Mouse (Mus musculus) frontal cortex, postnatal 25 days (tissue): Measurements from ENCODE around the gene Myrf.

Source experiments
- DNase-seq, 2 experiments: peaks; one replicate each; pipeline ENCODE4 v3.0.0; 2022; ENCODE audit warnings: low spot score in 2 of 2

Myrf gene

GRCm38 (mm10) chr19:10248128-10248527, 7.6 kb upstream of the Myrf start:
- no peak for DNase-seq

- DNase-seq: no peak
Measured at GRCm38 (mm10) chr19:10247165-10247564, 6.6 kb upstream of the Myrf start.

DNA sequence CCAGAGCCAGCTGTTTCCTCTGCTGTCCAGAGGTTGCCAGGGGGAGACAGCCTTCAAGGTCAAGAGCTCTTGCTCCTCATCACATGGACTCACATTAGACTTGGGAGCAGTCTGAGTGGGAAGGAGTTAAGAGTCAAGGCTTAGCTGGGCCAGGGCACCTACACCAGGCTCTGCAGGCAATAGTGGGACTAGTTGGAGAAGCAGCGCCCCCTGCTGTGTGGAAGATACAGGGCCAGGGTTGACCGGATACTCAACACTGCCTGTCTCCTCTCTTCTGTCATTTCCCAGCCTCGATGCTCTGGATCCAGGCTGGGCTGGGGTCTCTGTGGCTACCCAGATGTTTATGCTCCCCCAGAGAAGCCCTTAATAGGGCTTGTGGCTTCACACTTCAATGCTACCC, 3.6 kb upstream of the Myrf start:
- DNase-seq: peak; percentile 48 to 58

DNA sequence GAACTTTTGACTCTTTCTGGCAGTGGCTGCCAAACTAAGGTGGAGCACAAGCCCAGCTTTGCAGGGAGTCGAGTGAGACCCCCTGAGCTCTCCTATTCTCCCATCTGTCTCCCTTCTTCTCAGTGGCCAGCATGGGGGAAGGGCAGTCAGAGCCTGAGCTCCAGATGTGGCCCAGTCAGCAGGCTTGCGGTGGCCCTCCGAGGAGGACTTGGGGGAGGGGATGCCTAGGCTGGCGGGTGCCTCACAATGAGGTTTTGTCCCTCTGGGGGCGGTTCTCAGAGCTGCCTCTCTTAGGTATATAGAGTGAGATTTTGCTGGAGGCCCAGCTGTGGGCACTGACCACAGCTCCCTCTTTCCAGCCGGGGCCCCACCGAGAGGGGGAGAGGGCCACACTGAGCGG, 2.4 kb upstream of the Myrf start:
- DNase-seq: no peak

DNA sequence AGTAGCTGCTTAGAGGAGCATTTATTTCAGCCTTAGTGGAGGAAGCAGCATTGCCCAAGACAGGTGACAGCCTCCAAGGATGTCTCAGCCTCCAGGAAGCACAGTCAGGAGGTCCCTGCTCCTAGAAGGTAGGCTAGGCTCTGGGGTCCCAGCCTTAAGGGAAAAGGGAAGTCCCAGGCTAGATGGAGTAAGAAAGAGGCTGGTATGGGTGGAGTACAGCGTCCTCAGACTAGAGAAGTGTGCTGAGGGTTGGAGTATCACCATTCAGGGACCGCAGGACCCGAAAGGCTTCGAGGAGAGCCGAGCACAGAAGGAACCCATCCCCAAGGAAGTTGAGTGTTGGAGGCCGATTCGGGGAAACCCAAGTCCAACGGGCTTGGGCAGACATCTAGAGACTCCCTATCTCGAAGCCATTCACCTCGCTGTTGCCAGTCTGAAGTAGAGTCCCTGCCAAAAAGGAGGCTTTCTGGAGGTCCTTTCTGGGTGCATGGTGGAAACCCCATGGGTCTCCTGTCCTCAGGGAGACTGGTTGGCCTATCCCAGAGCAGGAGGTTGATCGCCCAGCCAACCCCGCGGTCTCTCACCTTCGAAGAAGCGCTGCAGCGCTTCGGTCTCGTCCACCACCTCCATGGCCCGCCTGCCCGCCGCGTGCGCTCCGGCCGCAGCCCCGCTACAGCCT, 434 bp downstream of the Myrf start:
- no peak for DNase-seq

- DNase-seq: no peak
Measured at GRCm38 (mm10) chr19:10239419-10239818, 1.1 kb downstream of the Myrf start.

GRCm38 (mm10) chr19:10238477-10238876, 2.1 kb downstream of the Myrf start:
- no peak for DNase-seq

- DNase-seq: no peak
Measured at GRCm38 (mm10) chr19:10235784-10236565, 4.6 kb downstream of the Myrf start.

DNA sequence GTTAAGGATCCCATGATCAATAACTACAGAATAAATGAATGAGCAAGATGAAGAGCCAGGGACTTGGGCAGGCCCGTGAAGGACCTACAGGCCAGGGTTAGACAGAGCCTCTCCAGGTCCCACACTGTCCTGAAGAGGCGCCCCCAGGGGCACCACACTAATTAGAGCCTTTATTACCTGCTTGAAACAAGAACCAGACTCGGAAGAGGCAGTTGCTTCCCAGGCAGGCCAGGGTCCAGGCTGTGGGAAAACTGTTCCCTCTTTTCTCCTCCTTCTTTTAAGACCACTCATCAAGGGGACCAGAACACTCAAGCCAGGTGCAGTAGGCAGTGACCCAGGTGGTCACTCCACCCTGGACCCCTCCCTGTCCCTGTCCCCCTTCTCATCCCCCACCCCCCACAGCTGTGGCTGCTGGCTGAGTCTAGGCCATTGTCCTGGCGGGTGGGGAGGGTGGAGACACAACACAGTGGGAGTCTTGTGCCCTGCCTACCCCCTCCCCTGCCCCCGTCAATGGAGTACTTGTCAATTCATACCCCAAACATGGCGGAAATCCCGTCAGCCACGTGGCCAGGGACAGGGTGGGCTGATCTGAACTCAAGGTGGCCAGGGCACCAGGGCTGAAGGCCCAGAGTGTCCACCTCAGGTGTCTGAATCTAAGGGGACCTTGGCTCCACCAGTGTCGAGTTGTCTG, 8.1 kb downstream of the Myrf start:
- DNase-seq: no peak

DNA sequence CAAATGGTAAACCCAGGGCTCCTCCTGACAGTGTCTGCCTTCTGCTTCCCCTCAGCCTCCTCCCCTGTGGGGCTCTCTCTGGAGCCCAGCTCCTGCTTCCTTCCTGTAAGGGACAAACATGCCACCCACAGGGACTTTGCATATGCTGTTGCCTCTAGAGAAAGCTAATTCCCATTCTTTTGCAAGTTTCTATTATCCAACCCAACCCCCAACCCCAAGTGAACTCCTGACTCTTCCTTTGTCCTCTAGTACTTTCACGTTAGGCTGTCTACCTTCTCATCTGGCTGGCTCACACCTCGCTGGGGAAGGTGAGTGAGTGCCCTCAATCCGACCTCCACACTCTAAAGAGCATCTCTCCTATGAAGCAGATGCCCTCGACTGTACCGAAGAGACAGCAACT, 8.7 kb downstream of the Myrf start:
- no peak for DNase-seq

DNA sequence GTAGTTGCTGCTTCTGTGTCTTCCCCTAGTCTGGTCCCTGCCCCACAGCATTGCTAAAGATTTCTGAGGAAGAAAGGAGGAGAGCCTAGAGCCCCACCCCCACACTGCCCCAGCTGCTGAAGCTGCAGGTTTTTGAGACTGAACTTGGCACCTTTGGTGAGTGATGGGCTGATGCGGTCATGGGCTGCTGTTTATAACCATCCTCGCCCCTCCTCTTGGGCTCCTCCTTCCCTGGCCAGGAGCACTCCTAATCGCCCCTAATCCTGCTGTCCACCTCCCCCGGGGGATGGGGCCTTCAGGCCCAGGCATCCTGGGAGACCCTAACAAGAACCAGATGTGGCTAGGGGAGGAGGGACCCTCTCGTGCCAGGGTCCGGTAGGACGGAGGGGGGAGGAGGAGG, 9.5 kb downstream of the Myrf start:
- no peak for DNase-seq

DNA sequence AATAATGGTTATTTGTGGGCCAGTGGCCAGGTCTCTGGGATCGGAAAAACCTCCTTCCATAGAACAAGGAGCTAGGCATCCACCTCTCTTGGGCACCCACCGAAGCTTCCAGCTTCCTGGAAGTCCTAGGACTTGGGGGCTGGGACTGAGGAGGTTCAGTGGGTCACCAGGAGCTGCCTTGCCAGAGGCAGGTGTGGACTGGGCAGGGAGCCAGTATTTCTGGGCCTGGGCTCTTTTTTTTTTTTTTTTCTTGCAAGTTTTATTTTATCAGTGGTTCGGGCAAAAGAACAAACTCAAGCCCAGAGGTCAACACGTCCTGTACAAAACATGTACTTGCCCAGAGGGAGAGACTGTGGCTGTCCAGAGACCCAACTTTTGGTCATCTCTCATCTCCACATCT, 14.8 kb downstream of the Myrf start:
- DNase-seq: no peak

DNA sequence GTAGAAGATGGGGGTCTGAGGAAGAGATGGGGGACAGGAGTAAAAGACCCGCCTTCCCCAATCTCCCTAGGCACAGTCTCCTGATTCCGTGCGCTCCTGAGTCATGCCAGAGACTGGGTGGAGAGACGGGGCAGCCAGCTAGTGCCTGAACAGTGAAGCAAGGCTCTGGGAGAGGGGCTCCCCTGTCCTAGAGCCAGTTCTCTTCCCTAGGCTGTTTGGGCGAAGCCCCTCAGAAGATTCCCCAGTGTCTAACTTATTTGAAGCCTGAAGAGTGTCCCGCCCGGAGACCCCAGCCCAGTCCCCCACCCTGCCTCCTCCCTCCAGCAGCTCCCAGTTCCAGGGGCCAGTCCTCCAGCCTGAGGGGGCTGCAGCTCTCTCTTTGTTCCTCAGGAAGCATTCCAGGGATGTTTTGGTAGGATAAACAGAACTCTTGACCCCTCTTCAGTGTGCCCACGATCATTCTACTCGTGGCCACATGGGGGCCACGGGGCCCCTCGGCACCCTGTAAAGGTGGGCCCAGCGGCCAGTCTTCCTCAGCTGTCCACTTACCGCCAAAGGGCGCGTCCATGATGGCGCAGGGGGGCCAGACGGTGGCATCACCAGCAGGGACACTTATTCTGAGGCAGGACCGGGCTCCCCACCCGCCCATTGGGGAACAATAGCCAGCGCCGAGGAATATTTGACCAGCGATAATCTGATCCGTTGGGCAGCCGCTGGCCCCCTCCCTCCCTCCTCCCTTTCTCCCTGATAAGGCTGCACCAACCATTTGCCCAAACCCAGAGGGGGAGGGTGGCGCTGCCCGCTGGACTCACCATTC, 15.7 kb downstream of the Myrf start:
- DNase-seq: no peak

DNA sequence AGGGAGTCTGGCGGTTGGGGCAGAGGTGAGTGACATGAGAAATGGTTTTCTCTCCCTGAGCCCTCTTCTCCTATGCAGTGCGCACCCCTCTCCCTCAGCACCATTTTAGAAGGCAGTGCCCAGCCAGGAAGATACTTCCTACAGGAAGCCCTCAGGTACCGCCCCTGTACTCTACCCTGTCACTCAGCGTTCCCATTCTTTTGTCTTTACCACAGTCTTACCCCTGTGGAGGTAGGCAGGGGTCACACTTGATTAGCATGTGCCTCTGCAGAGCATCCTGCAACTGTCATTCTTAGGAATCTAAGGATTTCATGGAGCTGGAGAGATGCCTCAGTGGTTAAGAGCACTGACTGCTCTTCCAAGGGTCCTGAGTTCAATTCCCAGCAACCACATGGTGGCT, 17.0 kb downstream of the Myrf start:
- no peak for DNase-seq

GRCm38 (mm10) chr19:10222656-10223055, 17.9 kb downstream of the Myrf start:
- DNase-seq: no peak

DNA sequence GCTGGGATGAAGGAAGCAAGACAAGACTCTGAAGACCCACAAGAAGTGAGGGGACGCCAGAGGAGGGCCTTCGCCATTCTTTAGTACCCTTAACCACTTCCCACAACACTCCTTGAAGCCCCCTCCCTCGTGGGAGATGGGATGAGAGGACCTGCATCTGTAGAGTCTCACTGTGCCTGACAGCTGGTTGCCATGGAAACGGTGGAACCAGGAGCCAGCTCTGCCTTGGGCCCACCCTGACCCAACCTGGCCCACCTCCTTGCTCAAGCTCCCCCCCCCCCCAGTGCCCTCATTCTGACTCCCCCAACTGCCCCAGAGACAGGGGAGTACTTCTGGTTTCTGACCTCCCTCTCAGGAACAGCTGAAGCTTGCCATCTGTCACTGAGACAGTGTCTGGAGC, 19.0 kb downstream of the Myrf start:
- DNase-seq: no peak

DNA sequence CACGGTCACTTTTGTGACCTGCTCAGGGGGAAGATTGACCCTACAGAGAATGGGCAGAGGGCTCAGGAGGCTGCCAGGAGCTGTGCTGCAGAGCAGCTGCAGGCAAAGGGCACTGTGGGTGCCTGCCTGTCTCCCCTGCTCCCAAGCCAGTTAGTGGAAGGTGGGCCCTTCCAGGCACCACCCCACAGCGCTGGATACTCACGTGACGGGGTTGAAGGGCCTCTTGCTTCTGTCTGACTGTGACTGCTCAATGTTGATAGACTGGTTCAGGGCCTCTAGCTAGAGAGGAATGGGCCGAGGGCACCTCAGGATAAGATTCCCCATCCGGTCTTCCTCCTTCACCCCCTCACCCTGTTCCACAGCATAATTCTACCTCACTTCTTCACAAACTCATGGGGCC, 21.0 kb downstream of the Myrf start:
- no peak for DNase-seq

DNA sequence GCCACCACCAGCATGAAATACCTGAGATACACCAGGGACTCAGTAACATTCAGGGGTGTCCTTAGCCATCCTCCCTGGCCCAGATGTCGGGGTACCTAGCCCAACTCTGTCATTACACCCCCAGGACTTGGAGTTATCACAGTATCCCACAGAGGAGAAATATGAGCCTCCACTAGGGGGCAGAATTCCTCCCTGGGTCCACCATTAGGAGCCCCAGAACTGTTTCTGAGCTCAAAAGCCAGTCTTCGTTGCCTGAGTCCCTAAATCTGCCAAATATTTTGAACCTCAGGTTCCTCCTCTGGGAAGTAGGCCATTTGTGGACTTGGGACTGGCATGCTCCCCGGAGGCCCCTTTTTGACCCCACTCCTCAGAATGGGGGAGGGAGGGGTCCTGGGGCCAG, 21.4 kb downstream of the Myrf start:
- peak in 1 of 2 experiments; percentile 43 for DNase-seq

DNA sequence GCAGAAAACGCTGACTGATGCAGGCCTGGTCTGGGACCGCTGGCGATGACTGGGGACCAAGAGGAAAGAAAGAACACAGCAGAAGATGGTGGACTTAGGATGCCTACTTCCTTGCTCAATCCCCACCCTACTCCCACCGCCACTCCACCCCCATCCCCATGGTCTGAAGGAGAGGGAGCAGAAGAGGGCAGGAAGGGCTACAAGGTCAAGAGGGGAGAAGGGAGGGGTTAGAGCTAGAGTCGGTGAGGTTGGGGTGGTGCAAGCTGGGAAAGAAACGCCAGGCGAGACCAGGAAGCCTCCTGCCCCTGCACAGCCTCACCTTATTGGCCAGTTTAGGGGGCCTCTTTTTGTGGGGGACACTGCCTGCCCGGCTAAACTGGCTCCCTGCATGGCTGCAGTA, 24.4 kb downstream of the Myrf start:
- no peak for DNase-seq

- DNase-seq: no peak
Measured at GRCm38 (mm10) chr19:10213796-10214471, 26.6 kb downstream of the Myrf start.

GRCm38 (mm10) chr19:10210885-10211284, 29.7 kb downstream of the Myrf start:
- DNase-seq: no peak
